Mouse (Mus musculus) ES-Bruce4 (cell line): ENCODE results near the gene Sall4.

Source experiments
- CTCF ChIP-seq: IDR thresholded peaks from one replicate; pipeline ENCODE4 v1.8.1; 2011; ENCODE audit warnings: low read depth, low read length
- EP300 ChIP-seq: IDR thresholded peaks from 2 replicates; pipeline ENCODE4 v1.6.1; 2011; ENCODE audit warnings: low read depth, low read length; ENCODE audit not compliant: insufficient read depth

DNA sequence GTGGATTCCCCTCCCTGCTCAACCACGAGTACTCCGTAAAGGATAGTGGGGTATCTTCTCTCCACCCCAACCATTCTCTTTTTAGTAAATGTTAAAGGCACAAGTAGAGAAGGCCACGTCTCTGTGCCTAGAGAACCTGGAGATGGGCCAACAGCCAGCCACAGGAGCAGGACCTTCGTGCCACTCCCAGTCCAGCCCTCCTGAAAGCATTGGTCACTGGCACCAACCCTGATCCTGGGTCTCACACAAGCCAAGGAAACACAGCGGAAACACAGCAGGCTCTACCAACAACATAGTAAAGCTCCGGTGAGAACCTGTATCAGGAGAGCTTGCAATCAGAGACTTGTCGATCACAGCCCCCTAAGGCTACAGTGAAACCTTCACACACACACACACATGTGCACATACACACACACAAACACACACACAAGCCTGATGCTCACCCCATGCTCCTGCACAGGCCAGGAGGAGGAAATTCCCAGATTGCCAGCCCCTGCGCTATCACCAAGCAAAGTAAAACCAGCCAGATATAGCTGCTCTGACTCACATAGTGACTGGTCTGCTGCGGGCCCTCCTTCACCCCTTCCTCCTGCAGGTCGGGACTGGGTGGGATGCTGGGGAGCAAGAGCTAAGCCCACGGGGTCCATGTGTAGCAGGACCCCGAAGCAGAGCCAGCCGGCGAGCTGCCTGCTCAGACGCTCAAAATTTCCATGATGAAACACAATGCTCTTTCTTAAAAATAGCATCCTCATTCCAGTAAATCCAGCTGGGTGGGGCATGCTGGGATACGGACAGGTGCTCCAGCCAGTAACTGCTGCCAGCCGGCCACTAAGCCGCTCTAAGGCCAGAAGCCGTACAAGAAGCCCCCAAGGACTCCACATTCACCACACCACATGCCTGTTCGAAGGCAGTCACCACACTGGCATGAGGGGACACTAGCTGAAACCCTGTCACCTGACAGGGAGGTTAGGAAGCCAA is 55.3 kb downstream of the Sall4 start:
- TF ChIP-seq CTCF, result no peak
- TF ChIP-seq EP300, result no peak
